Mouse (Mus musculus): Measurements from ENCODE around the gene Unc50.

The Unc50 gene

DNA sequence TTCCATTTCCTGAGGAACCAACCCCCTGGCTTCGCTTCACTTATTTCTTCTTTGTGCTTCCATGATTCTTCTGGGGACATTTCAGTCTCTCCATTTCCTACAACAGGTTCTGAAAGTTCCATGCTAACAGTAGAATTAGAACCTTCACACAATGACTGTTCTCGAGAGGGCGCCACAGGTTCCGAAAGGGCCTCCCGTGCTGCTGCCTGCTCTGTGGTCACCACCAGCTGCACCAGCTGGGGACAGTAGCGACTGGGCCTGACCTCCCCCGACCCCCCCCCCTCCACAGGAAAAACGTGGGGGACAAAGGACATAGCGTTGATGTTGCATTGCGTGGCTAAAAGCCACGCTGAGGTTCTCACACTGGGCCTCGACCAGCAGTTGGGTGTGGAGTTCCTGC is 58.6 kb downstream of the Unc50 start:
- no peak for ATAC-seq (ENCODE audit: low TSS enrichment)
